Mouse (Mus musculus) hindbrain, postnatal 0 days (tissue): ENCODE results near the gene Otub1. TPM values are rescaled to one million over a fixed set of nuclear protein-coding genes. Genes with fewer than 3 reads are reported as not detected.

Source experiments
- ATAC-seq: fragments of 200-750 bp; cut with Nextera tagmentation; 2 replicates; pipeline ENCODE4 v1.8.0; 2017; ENCODE audit warnings: mild to moderate bottlenecking, moderate TSS enrichment, moderate library complexity
- DNase-seq: peaks from one replicate; pipeline ENCODE4 v3.0.0-alpha.2; 2015; ENCODE audit warnings: low spot score
- H3K27ac ChIP-seq: fragments of 300-500 bp; sonication (generic); 2 replicates; pipeline ENCODE4 v1.5.1; 2014; ENCODE audit warnings: mild to moderate bottlenecking
- H3K27me3 ChIP-seq: fragments of 300-500 bp; sonication (generic); 2 replicates; pipeline ENCODE4 v1.6.1; 2014; ENCODE audit warnings: low read length, mixed read lengths; ENCODE audit not compliant: insufficient read depth
- H3K36me3 ChIP-seq: fragments of 300-500 bp; sonication (generic); 2 replicates; pipeline ENCODE4 v1.6.1; 2014; ENCODE audit warnings: low read length, mixed read lengths; ENCODE audit not compliant: insufficient read depth
- H3K4me1 ChIP-seq: fragments of 300-500 bp; sonication (generic); 2 replicates; pipeline ENCODE4 v1.6.1; 2014; ENCODE audit warnings: antibody characterized with exemption, low read length, mixed read lengths; ENCODE audit not compliant: insufficient read depth
- H3K4me2 ChIP-seq: fragments of 300-500 bp; sonication (generic); 2 replicates; pipeline ENCODE4 v1.6.1; 2014; ENCODE audit warnings: low read depth, mild to moderate bottlenecking, low read length, moderate library complexity, mixed read lengths
- H3K4me3 ChIP-seq: fragments of 300-500 bp; sonication (generic); 2 replicates; pipeline ENCODE4 v1.5.1; 2014; ENCODE audit warnings: low read length
- H3K9ac ChIP-seq: fragments of 300-500 bp; sonication (generic); replicated peaks from 2 replicates; pipeline ENCODE4 v1.6.1; 2014; ENCODE audit warnings: mild to moderate bottlenecking, low read length, moderate library complexity, mixed read lengths
- H3K9me3 ChIP-seq: fragments of 300-500 bp; sonication (generic); 2 replicates; pipeline ENCODE4 v1.6.1; 2016; ENCODE audit warnings: low read length, mixed read lengths
- CTCF ChIP-seq: IDR thresholded peaks from 2 replicates; pipeline ENCODE4 v1.5.1; 2016; ENCODE audit warnings: antibody characterized with exemption, control low read depth, low read depth
- WGBS: fragments of 180-500 bp; shearing (Covaris S2); extraction: QIAGEN DNeasy Blood & Tissue Kit; methylation state at CpG from one replicate; pipeline ENCODE4 v1.1.7; 2014; 5-methylcytosine and 5-hydroxymethylcytosine counted together
- polyA plus RNA-seq: library from polyadenylated mRNA; unstranded; fragments of >200 nt; fragmentation: Nextera tagmentation; extraction: Ambion mirVana; gene quantifications from 2 replicates; pipeline ENCODE4 v1.2.1, GENCODE M21; 2015
- total RNA-seq: library from RNA; depleted of rRNA; stranded (reverse); fragments of >200 nt; gene quantifications from 2 replicates; pipeline ENCODE4 v1.2.3, GENCODE M21; 2014

Otub1 gene
- total and polyA plus RNA-seq, 2 experiments from 2014 or later = 233 to 253 TPM

DNA sequence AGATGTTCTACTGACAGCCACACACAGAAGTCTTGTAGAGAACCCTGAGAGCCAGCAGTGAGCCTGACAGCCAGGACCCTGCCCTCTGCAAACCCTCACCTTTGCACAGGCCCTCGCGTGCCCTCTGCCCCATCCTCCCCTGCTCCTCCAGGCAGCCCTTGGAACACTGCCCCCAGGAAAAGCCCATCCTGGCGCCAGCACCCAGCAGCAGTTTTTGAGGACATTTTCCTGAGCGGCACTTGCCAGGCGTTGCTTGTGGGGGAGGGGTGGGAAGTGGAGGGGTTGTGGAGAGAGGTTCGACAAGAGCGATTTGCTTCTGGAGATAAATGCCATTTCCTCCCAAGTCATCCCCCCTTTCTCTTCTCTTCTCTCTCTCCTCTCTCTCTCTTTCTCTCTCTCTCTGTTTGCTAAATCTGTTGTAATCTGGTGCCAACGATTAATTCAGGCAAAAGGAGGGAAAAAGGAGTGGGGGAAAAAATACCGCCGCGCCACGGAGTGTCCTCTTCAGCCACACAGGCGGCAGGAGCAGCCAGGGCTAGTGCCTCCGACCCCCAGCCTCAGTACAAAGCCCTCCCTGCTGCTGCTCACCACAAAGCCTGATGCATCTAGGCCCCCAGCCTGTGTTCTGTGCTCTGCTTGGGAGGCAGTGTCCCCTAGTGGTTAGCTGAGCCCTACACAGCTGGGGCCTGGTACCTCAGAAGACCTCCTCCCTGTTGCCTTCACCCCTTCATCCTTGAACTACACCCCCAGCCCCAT is 45.8 kb downstream of the Otub1 start:
- Histone ChIP-seq H3K27me3 (no peaks in the 10 kb centered on the region), H3K9ac (peak overlapping the region; percentile 28; the same call in 1 of the 2 replicates), H3K36me3 (no peaks in the 10 kb centered on the region), H3K4me1 (peaks cover 22% of the 10 kb centered on the region), H3K4me2 (peak overlapping the region; percentile 36), H3K4me3 (no peak overlapping the region; the same call in 1 of the 2 replicates), H3K9me3 (no peaks in the 10 kb centered on the region), H3K27ac (no peak overlapping the region; the same call in 1 of the 2 replicates)
- ATAC-seq (peak; percentile 65), DNase-seq (peak; percentile 73)
- 6% methylated on average over 14 of the region's 14 CpGs for WGBS
- TF ChIP-seq CTCF = peak; percentile 94

DNA sequence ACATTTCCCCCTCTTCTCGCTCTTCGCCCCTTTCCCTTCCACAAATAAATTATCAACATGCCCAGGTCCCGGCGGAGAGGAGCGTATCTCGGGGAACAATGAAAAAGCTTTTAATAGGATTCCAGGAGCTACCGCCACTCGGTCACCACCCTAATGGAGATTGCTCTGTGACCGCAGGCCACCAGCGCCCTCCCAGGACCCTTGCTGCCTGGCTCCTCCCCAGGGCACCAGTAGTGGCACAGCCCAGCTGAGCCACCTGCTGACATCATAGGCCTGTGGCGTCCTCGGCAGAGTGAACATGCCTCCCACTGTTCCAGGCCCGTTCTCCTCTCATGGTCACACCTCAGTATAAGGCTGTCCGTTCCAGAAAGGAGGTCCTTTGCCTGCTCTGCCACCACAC is 48.4 kb downstream of the Otub1 start:
- H3K27me3 ChIP-seq = no peaks in the 10 kb centered on the region
- H3K4me2 ChIP-seq = no peak overlapping the region
- H3K9me3 ChIP-seq = no peaks in the 10 kb centered on the region
- H3K9ac ChIP-seq = no peak overlapping the region
- peak; percentile 6; the same call in 1 of the 2 replicates for TF ChIP-seq CTCF
- no peak for DNase-seq
- WGBS = 33% methylated on average over 14 of the region's 14 CpGs
- no peaks in the 10 kb centered on the region for H3K36me3 ChIP-seq
- no peak overlapping the region for H3K27ac ChIP-seq
- ATAC-seq = no peak
- H3K4me3 ChIP-seq = no peak overlapping the region
- H3K4me1 ChIP-seq = peaks cover 25% of the 10 kb centered on the region

DNA sequence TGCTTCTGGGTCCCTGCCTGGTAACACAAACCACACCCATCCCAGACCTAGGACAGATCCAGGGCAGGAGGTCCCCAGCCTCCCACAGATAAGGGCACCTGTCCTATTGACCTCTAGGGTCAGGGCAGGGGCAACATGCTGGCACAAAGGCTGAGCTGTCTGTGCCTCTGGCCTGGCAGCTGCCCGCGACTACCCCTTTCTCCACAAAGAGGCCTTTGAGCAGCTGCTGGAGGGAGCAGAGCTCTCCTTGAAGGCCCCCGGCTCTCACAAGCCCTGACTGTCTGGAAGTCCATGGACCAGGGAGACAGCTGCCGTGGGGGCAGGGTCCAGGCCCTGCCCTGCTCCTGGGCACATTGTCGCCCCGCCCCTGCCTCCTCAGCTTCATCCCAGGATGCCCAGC is 50.9 kb downstream of the Otub1 start:
- no peaks in the 10 kb centered on the region for H3K9me3 ChIP-seq
- DNase-seq (peak; percentile 63), ATAC-seq (peak; percentile 67)
- no peak overlapping the region for H3K4me3 ChIP-seq
- H3K9ac ChIP-seq = no peak overlapping the region
- H3K4me1 ChIP-seq = peaks cover 27% of the 10 kb centered on the region
- TF ChIP-seq CTCF = no peak
- no peaks in the 10 kb centered on the region for H3K36me3 ChIP-seq
- H3K4me2 ChIP-seq = no peak overlapping the region
- H3K27me3 ChIP-seq = no peaks in the 10 kb centered on the region
- H3K27ac ChIP-seq = peak overlapping the region; percentile 45
- 41% methylated on average over 6 of the region's 6 CpGs for WGBS

DNA sequence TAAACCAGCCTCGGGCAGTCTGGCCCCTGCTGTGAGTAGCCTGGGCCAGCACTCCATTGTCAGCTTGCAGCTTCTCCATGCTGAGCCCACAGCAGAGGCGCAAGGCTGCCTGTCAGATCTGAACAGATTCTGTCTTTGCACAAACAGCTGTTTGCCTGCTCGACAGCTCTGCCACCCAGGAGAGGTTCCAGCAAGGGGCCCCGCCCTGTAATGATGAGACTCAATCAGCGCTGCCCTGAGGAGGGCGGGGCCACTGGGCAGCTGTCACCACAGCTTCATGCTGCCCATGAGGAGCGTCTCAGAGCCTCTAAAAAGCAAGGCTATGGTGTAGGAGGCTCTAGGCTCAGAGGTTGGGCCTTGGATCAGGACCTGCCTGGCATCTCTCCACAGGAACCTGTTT is 52.9 kb downstream of the Otub1 start:
- Histone ChIP-seq H3K9me3 (no peaks in the 10 kb centered on the region), H3K4me1 (peaks cover 34% of the 10 kb centered on the region), H3K36me3 (no peaks in the 10 kb centered on the region), H3K4me3 (no peak overlapping the region), H3K4me2 (no peak overlapping the region), H3K9ac (no peak overlapping the region), H3K27ac (peak overlapping the region; percentile 36; the same call in 1 of the 2 replicates), H3K27me3 (no peaks in the 10 kb centered on the region)
- DNase-seq (peak; percentile 53), ATAC-seq (no peak)
- TF ChIP-seq CTCF = no peak
- 30% methylated on average over 7 of the region's 7 CpGs for WGBS

DNA sequence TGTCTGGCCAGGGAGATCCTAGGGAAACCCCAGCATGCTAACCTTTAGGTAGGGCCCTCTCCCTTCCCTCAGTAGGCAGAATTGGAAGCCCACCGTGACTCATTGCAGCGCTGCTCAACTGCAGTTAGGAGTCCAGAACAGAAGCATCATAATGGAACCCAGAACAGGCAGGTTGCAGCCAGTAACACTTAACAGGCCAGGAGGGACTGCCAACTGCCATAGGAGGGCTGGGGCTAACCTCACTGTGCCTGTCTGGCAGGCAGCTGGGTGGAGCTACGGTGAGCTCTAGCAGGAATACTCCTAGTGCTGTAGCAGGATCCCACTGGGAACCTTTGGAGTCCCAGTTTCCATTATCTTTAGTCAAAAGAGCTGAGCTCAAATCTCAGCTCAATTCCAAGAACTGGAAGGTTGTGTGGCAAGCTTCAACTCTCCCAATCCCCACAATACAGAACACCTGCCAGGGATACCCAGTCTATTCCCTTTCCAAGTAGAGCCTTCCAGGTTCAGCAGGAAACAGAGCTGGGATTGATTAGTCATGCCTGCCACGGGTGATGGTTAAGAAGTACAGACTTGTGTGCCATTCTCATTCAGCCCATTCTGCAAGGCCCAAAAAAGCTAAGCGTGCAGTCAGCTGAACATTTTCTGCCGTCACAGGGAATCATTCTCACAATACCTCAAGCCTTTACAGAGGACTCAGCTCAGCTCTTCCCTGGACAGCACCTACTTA is 54.0 kb downstream of the Otub1 start:
- TF ChIP-seq CTCF = no peak
- 77% methylated on average over 6 of the region's 6 CpGs for WGBS
- H3K27me3 ChIP-seq = no peaks in the 10 kb centered on the region
- DNase-seq (no peak), ATAC-seq (no peak)
- no peaks in the 10 kb centered on the region for H3K36me3 ChIP-seq
- H3K9ac ChIP-seq = no peak overlapping the region
- H3K27ac ChIP-seq = no peak overlapping the region
- no peak overlapping the region for H3K4me3 ChIP-seq
- H3K4me2 ChIP-seq = no peak overlapping the region
- peaks cover 34% of the 10 kb centered on the region for H3K4me1 ChIP-seq
- no peaks in the 10 kb centered on the region for H3K9me3 ChIP-seq

DNA sequence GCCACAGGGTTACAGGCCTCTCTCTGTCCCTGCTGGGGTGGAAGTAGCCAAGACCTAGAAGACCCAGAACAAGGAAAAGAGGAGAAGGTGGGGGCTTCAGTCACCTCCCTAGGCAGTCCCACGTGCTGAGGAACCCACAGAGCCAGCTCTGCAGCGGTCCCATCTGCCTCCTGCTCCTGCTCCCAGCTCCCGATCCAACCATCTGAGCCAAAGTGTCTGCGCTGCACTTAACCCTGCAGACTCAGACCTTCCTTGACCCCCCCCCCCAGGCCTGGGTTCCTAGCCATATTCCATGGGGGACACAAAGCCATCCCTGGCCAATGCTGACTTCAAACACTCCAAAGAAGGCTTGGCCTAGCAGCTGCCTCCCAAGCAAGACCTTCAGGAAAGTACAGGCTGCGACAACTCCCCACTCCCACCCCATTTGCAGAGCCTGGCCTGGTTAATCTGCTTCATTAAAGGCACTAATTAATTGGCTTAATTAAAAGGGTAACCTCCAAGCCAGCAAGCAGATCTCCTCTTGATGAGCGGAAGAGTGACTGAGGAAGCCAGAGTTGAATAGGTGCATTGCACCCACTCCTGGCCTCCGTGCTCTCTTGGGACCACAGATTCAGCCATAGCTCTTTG is 54.7 kb downstream of the Otub1 start:
- DNase-seq = no peak
- ATAC-seq = no peak
- no peak for TF ChIP-seq CTCF
- WGBS = 60% methylated on average over 7 of the region's 7 CpGs
- no peak overlapping the region for H3K4me2 ChIP-seq
- no peaks in the 10 kb centered on the region for H3K9me3 ChIP-seq
- H3K27ac ChIP-seq = no peak overlapping the region
- no peak overlapping the region for H3K9ac ChIP-seq
- H3K27me3 ChIP-seq = no peaks in the 10 kb centered on the region
- H3K36me3 ChIP-seq = no peaks in the 10 kb centered on the region
- peaks cover 34% of the 10 kb centered on the region for H3K4me1 ChIP-seq
- no peak overlapping the region for H3K4me3 ChIP-seq
